Comparison of ENCODE assay signal across 10 mouse cellular contexts in genomic region chr10:128336597-128336996, GRCm38 (mm10). TPM values are rescaled to one million over a fixed set of nuclear protein-coding genes. Genes with fewer than 3 reads are reported as not detected.
A peak's percentile ranks its signal among the peaks of the same experiment; 100 is the strongest.
DNase-seq lines count a peak whose midpoint lies in the region; ATAC-seq and TF ChIP-seq lines count a peak whose summit lies in the region.
"Had no signal": no experiment of that assay in that cellular context is flagged by ENCODE, and none has a peak within 500 bp of the region (broad histone marks: within the 10 kb centered on the region; RNA-seq: fewer than 3 reads in every experiment).

No protein-coding gene starts in this region.

- H3K9ac ChIP-seq in heart, embryonic 12.5 days: no peak overlapping the region; the same call in 1 of the 2 replicates
- peak overlapping the region; percentile 57 for H3K9ac ChIP-seq in ES-Bruce4 (ENCODE audit: low read depth, poor library complexity, severe bottlenecking)
- H3K9ac ChIP-seq in forebrain, embryonic 14.5 days (ENCODE audit: low read length): no peak overlapping the region

- peak overlapping the region; percentile 86 for H3K4me2 ChIP-seq in heart, embryonic 12.5 days
- peak overlapping the region; percentile 84; the same call in 1 of the 2 replicates for H3K4me2 ChIP-seq in forebrain, embryonic 14.5 days (ENCODE audit: low read length)

- no peaks in the 10 kb centered on the region for H3K9me3 ChIP-seq in heart, embryonic 12.5 days (replicated peaks)
- H3K9me3 ChIP-seq in ES-Bruce4 (replicated peaks; ENCODE audit: control insufficient read depth, insufficient read depth, low read length, poor library complexity, severe bottlenecking): no peaks in the 10 kb centered on the region
- no peaks in the 10 kb centered on the region for H3K9me3 ChIP-seq in forebrain, embryonic 14.5 days (replicated peaks; ENCODE audit: control insufficient read depth, low read length)

- no peak for TF ChIP-seq EP300 in ES-Bruce4 (IDR thresholded peaks at IDR 0.05; ENCODE audit: insufficient read depth, low read depth, low read length)

- intact Hi-C loops in heart, postnatal 14 days (cut with DNase I): no loop called here

- peak overlapping the region; percentile 93 for H3K27ac ChIP-seq in heart, embryonic 12.5 days (ENCODE audit: poor library complexity, severe bottlenecking)
- H3K27ac ChIP-seq in ES-Bruce4 (ENCODE audit: insufficient read depth, low read length): no peak overlapping the region
- no peak overlapping the region for H3K27ac ChIP-seq in forebrain, embryonic 14.5 days (ENCODE audit: low read depth, low read length)
- no peak overlapping the region for H3K27ac ChIP-seq in thymus, adult 2 months (ENCODE audit: control insufficient read depth, insufficient read depth, low read length)

- ATAC-seq in heart, embryonic 12.5 days (ENCODE audit: insufficient number of reproducible peaks, low FRiP score): no peak
- no peak for ATAC-seq in forebrain, embryonic 14.5 days
- ATAC-seq in megakaryocyte-erythroid progenitor cell, adult 5-6 weeks (replicated peaks; ENCODE audit: low FRiP score, low TSS enrichment, poor library complexity, severe bottlenecking): peak; percentile 50

- no peak for DNase-seq in heart, postnatal 14 days
- DNase-seq in forebrain, embryonic 14.5 days (ENCODE audit: low spot score): no peak
- no peak for DNase-seq in thymus, adult 2 months
- DNase-seq in cerebellum, adult 9-10 months: no peak
- no peak for DNase-seq in frontal cortex, postnatal 36 days (ENCODE audit: low spot score in 2 of 2)
- DNase-seq: cerebellum, adult 2 months had no signal

- 61% methylated on average over 3 of the region's 3 CpGs for WGBS in heart, embryonic 12.5 days
- whole genome bisulfite sequencing in forebrain, embryonic 14.5 days: 92% methylated on average over 3 of the region's 3 CpGs
- WGBS in thymus, adult 2 months: 84% methylated on average over 3 of the region's 3 CpGs

- TF ChIP-seq CTCF in ES-Bruce4 (IDR thresholded peaks at IDR 0.05; ENCODE audit: low read depth, low read length): no peak
- no peak for TF ChIP-seq CTCF in thymus, adult 2 months (IDR thresholded peaks at IDR 0.05; ENCODE audit: borderline replicate concordance, control insufficient read depth, extremely low read depth, insufficient read depth, low read length, poor library complexity)

- H3K4me3 ChIP-seq in heart, embryonic 12.5 days: peak overlapping the region; percentile 94; the same call in 1 of the 2 replicates
- H3K4me3 ChIP-seq in ES-Bruce4 (ENCODE audit: low read depth, low read length): no peak overlapping the region
- H3K4me3 ChIP-seq in forebrain, embryonic 14.5 days (ENCODE audit: low read depth, low read length): peak overlapping the region; percentile 61; the same call in 1 of the 2 replicates
- no peak overlapping the region for H3K4me3 ChIP-seq in thymus, adult 2 months (ENCODE audit: control insufficient read depth, insufficient read depth, low read length)

- peaks cover 47% of the 10 kb centered on the region for H3K4me1 ChIP-seq in heart, embryonic 12.5 days (replicated peaks)
- no peaks in the 10 kb centered on the region for H3K4me1 ChIP-seq in ES-Bruce4 (ENCODE audit: control insufficient read depth, insufficient read depth, low read length)
- peaks cover 10% of the 10 kb centered on the region for H3K4me1 ChIP-seq in forebrain, embryonic 14.5 days (ENCODE audit: control insufficient read depth, insufficient read depth, low read length)
- H3K4me1 ChIP-seq in thymus, adult 2 months (replicated peaks; ENCODE audit: control insufficient read depth, insufficient read depth, low read length): no peaks in the 10 kb centered on the region

- H3K36me3 ChIP-seq in heart, embryonic 12.5 days: peaks cover 3% of the 10 kb centered on the region; the same call in 1 of the 2 replicates
- peaks cover 14% of the 10 kb centered on the region for H3K36me3 ChIP-seq in ES-Bruce4 (ENCODE audit: control insufficient read depth, insufficient read depth, low read length, poor library complexity, severe bottlenecking)
- H3K36me3 ChIP-seq in forebrain, embryonic 14.5 days (ENCODE audit: control insufficient read depth, insufficient read depth, low read length): peaks cover 5% of the 10 kb centered on the region
- H3K36me3 ChIP-seq in thymus, adult 2 months (ENCODE audit: control insufficient read depth, insufficient read depth, low read length): no peaks in the 10 kb centered on the region

- TF ChIP-seq POLR2A in ES-Bruce4 (IDR thresholded peaks at IDR 0.05; ENCODE audit: insufficient read depth, low read length): no peak
- TF ChIP-seq POLR2A in thymus, adult 2 months (IDR thresholded peaks at IDR 0.05; ENCODE audit: control insufficient read depth, extremely low read depth, insufficient read depth, low read length, poor library complexity): no peak

- H3K27me3 ChIP-seq in heart, embryonic 12.5 days (replicated peaks): no peaks in the 10 kb centered on the region
- H3K27me3 ChIP-seq in ES-Bruce4 (ENCODE audit: control insufficient read depth, insufficient read depth, low read length, poor library complexity, severe bottlenecking): no peaks in the 10 kb centered on the region
- no peaks in the 10 kb centered on the region for H3K27me3 ChIP-seq in forebrain, embryonic 14.5 days (replicated peaks; ENCODE audit: control insufficient read depth, insufficient read depth, low read length)
- H3K27me3 ChIP-seq in thymus, adult 2 months (ENCODE audit: control insufficient read depth, insufficient read depth, low read length): no peaks in the 10 kb centered on the region

RNA-seq across cellular contexts. Expression of gene Cs, which starts 0.9 kb away (rescaled TPM):
- 418 and 430 TPM in 2 replicates for polyA plus RNA-seq in heart, embryonic 12.5 days (2016; fragmentation: Nextera tagmentation; extraction: Ambion mirVana)
- total RNA-seq in heart, postnatal 14 days (2021): 1,000 to 10,000 TPM; 1,195 to 1,221 TPM
- polyA plus RNA-seq in ES-Bruce4 (2011; ENCODE audit: insufficient read depth, insufficient read length, low read depth, missing spikeins): 197 and 202 TPM in 2 replicates
- polyA plus RNA-seq in forebrain, embryonic 14.5 days (2014; fragmentation: Nextera tagmentation; extraction: Ambion mirVana): 234 and 243 TPM in 2 replicates
- total RNA-seq in megakaryocyte-erythroid progenitor cell, adult 5-6 weeks (2014; fragmentation: Nextera tagmentation): 226 and 251 TPM in 2 replicates
- 113 and 182 TPM in 2 replicates for total RNA-seq in megakaryocyte-erythroid progenitor cell, adult 5-6 weeks (2017)
- polyA plus RNA-seq in thymus, adult 2 months (2012; rRNA removed): 215 and 225 TPM in 2 replicates

RNA-seq across cellular contexts. Expression of gene Cnpy2, which starts 14.3 kb away (rescaled TPM):
- 201 and 209 TPM in 2 replicates for polyA plus RNA-seq in heart, embryonic 12.5 days (2016; fragmentation: Nextera tagmentation; extraction: Ambion mirVana)
- 10 to 100 TPM; 58.1 to 66.7 TPM for total RNA-seq in heart, postnatal 14 days (2021)
- 62.9 and 68.4 TPM in 2 replicates for polyA plus RNA-seq in ES-Bruce4 (2011; ENCODE audit: insufficient read depth, insufficient read length, low read depth, missing spikeins)
- 231 and 256 TPM in 2 replicates for polyA plus RNA-seq in forebrain, embryonic 14.5 days (2014; fragmentation: Nextera tagmentation; extraction: Ambion mirVana)
- 62.8 and 95.5 TPM in 2 replicates for total RNA-seq in megakaryocyte-erythroid progenitor cell, adult 5-6 weeks (2014; fragmentation: Nextera tagmentation)
- 86.0 and 87.5 TPM in 2 replicates for total RNA-seq in megakaryocyte-erythroid progenitor cell, adult 5-6 weeks (2017)
- 34.3 and 41.7 TPM in 2 replicates for polyA plus RNA-seq in thymus, adult 2 months (2012; rRNA removed)

RNA-seq across cellular contexts. Expression of gene Coq10a, which starts 32.2 kb away (rescaled TPM):
- polyA plus RNA-seq in heart, embryonic 12.5 days (2016; fragmentation: Nextera tagmentation; extraction: Ambion mirVana): 15.9 and 16.2 TPM in 2 replicates
- total RNA-seq in heart, postnatal 14 days (2021): 100 to 1,000 TPM; 208 to 209 TPM
- polyA plus RNA-seq in ES-Bruce4 (2011; ENCODE audit: insufficient read depth, insufficient read length, low read depth, missing spikeins): 18.7 and 20.2 TPM in 2 replicates
- 22.8 and 26.9 TPM in 2 replicates for polyA plus RNA-seq in forebrain, embryonic 14.5 days (2014; fragmentation: Nextera tagmentation; extraction: Ambion mirVana)
- 12.9 and 16.8 TPM in 2 replicates for total RNA-seq in megakaryocyte-erythroid progenitor cell, adult 5-6 weeks (2014; fragmentation: Nextera tagmentation)
- total RNA-seq in megakaryocyte-erythroid progenitor cell, adult 5-6 weeks (2017): 8.8 and 10.9 TPM in 2 replicates
- polyA plus RNA-seq in thymus, adult 2 months (2012; rRNA removed): 62.9 and 71.7 TPM in 2 replicates

RNA-seq across cellular contexts. Expression of gene Pan2, which starts 33.5 kb away (rescaled TPM):
- polyA plus RNA-seq in heart, embryonic 12.5 days (2016; fragmentation: Nextera tagmentation; extraction: Ambion mirVana): 30.0 and 31.7 TPM in 2 replicates
- total RNA-seq in heart, postnatal 14 days (2021): 10 to 100 TPM; 13.2 to 13.7 TPM
- 40.5 and 40.8 TPM in 2 replicates for polyA plus RNA-seq in ES-Bruce4 (2011; ENCODE audit: insufficient read depth, insufficient read length, low read depth, missing spikeins)
- 21.4 and 23.2 TPM in 2 replicates for polyA plus RNA-seq in forebrain, embryonic 14.5 days (2014; fragmentation: Nextera tagmentation; extraction: Ambion mirVana)
- total RNA-seq in megakaryocyte-erythroid progenitor cell, adult 5-6 weeks (2014; fragmentation: Nextera tagmentation): 37.0 and 40.7 TPM in 2 replicates
- total RNA-seq in megakaryocyte-erythroid progenitor cell, adult 5-6 weeks (2017): 14.2 and 18.0 TPM in 2 replicates
- polyA plus RNA-seq in thymus, adult 2 months (2012; rRNA removed): 67.5 and 68.4 TPM in 2 replicates

RNA-seq across cellular contexts. Expression of gene Il23a, which starts 38.0 kb away (rescaled TPM):
- polyA plus RNA-seq in heart, embryonic 12.5 days (2016; fragmentation: Nextera tagmentation; extraction: Ambion mirVana): 1.2 and 1.8 TPM in 2 replicates
- under 1 TPM; 0.22 to 0.26 TPM for total RNA-seq in heart, postnatal 14 days (2021)
- polyA plus RNA-seq in ES-Bruce4 (2011; ENCODE audit: insufficient read depth, insufficient read length, low read depth, missing spikeins): 4.7 and 5.7 TPM in 2 replicates
- not detected in 2 replicates for polyA plus RNA-seq in forebrain, embryonic 14.5 days (2014; fragmentation: Nextera tagmentation; extraction: Ambion mirVana)
- not detected in 2 replicates for total RNA-seq in megakaryocyte-erythroid progenitor cell, adult 5-6 weeks (2014; fragmentation: Nextera tagmentation)
- total RNA-seq in megakaryocyte-erythroid progenitor cell, adult 5-6 weeks (2017): not detected in 2 replicates
- polyA plus RNA-seq in thymus, adult 2 months (2012; rRNA removed): 2.0 and 2.5 TPM in 2 replicates
- total RNA-seq: layer of hippocampus, adult 8-10 months had no signal

Comparison
In these comparisons a context has a peak if more than half of its experiments do, and no peak if none do; other contexts are left out.
1. H3K4me3 ChIP-seq: peak in heart, embryonic 12.5 days (single experiment) and forebrain, embryonic 14.5 days (single experiment); none in ES-Bruce4 (single experiment) and thymus, adult 2 months (single experiment).